Mouse (Mus musculus) liver, embryonic 13.5 days (tissue): ENCODE measurements around the gene Skint4. TPM values are rescaled to one million over a fixed set of nuclear protein-coding genes. Genes with fewer than 3 reads are reported as not detected.

Experiments
- ATAC-seq: fragments of 200-750 bp; cut with Nextera tagmentation; 2 replicates; pipeline ENCODE4 v1.8.0; 2017; ENCODE audit warnings: low read depth, mild to moderate bottlenecking, moderate number of reproducible peaks, moderate library complexity
- DNase-seq: peaks from one replicate; pipeline ENCODE4 v3.0.0; 2022
- H3K27ac ChIP-seq: fragments of 300-500 bp; sonication (generic); 2 replicates; pipeline ENCODE4 v1.5.1; 2015; ENCODE audit warnings: moderate library complexity, mild to moderate bottlenecking, inconsistent platforms
- H3K27me3 ChIP-seq: fragments of 300-500 bp; sonication (generic); 2 replicates; pipeline ENCODE4 v1.6.1; 2015; ENCODE audit warnings: mild to moderate bottlenecking, inconsistent platforms
- H3K36me3 ChIP-seq: fragments of 300-500 bp; sonication (generic); 2 replicates; pipeline ENCODE4 v1.6.1; 2015; ENCODE audit warnings: mild to moderate bottlenecking, inconsistent platforms
- H3K4me1 ChIP-seq: fragments of 300-500 bp; sonication (generic); replicated peaks from 2 replicates; pipeline ENCODE4 v1.6.1; 2015; ENCODE audit warnings: inconsistent platforms
- H3K4me2 ChIP-seq: fragments of 300-500 bp; sonication (generic); 2 replicates; pipeline ENCODE4 v1.6.1; 2015; ENCODE audit warnings: inconsistent platforms, mild to moderate bottlenecking, moderate library complexity
- H3K4me3 ChIP-seq: fragments of 300-500 bp; sonication (generic); replicated peaks from 2 replicates; pipeline ENCODE4 v1.5.1; 2015; ENCODE audit warnings: mild to moderate bottlenecking, inconsistent platforms
- H3K9ac ChIP-seq: fragments of 300-500 bp; sonication (generic); 2 replicates; pipeline ENCODE4 v1.6.1; 2015; ENCODE audit warnings: mild to moderate bottlenecking, inconsistent platforms
- H3K9me3 ChIP-seq: fragments of 300-500 bp; sonication (generic); replicated peaks from 2 replicates; pipeline ENCODE4 v1.6.1; 2016; ENCODE audit warnings: inconsistent platforms
- polyA plus RNA-seq: library from polyadenylated mRNA; unstranded; fragments of >200 nt; fragmentation: Nextera tagmentation; extraction: Ambion mirVana; gene quantifications from 2 replicates; pipeline ENCODE4 v1.2.1, GENCODE M21; 2015

The Skint4 gene
- not detected in 2 replicates for polyA plus RNA-seq

DNA sequence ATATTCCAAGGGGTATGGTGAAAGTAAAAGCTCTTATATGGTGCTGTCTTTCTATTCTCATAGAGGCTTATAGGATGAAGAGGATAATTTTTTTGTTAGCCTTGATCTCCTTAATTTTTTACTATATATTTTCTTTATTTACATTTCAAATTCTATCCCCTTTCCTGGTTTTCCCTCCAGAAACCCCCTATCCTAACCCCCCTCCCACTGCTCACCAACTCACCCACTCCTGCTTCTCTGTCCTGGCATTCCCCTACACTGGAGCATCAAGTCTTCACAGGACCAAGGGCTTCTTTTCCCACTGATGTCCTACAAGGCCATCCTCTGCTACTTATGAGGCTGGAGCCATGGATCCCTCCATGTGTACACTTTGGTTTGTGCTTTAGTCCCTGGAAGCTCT is at the start of gene Skint4:
Gene Skint4, plus strand, starts transcription at position 301 of the 400 bp plus-strand sequence.
- Histone ChIP-seq H3K36me3 (no peaks in the 10 kb centered on the region), H3K4me3 (no peak within 1 kb of the TSS), H3K27ac (no peak within 1 kb of the TSS), H3K4me1 (no peaks in the 10 kb centered on the region), H3K9ac (no peak within 1 kb of the TSS), H3K4me2 (no peak within 1 kb of the TSS), H3K27me3 (no peaks in the 10 kb centered on the region), H3K9me3 (0 out of 2 replicates have a peak, but pooled peaks cover 3% of the 10 kb centered on the region)
- ATAC-seq = no peak
- no peak for DNase-seq

Other genes with a start within 250 kb of the Skint4 start
- gene Slc5a9, start 169.1 kb upstream of the Skint4 start, polyA plus RNA-seq = not detected in 2 replicates
- not detected in 2 replicates for gene Skint8, start 152.6 kb upstream of the Skint4 start, polyA plus RNA-seq
- not detected in 2 replicates for gene Skint7, start 99.1 kb upstream of the Skint4 start, polyA plus RNA-seq
- not detected in 2 replicates for gene Skint1, start 65.7 kb upstream of the Skint4 start, polyA plus RNA-seq
- 0.03 TPM in 1 of 2 replicates, not detected in the other for gene Skint3, start 160.2 kb downstream of the Skint4 start, polyA plus RNA-seq